Mouse (Mus musculus) spleen, adult 2 months (tissue): ENCODE data around the gene Ndufab1. TPM values are rescaled to one million over a fixed set of nuclear protein-coding genes. Genes with fewer than 3 reads are reported as not detected.

Experiments used
- DNase-seq, 2 experiments: peaks; one replicate each; pipeline versions ENCODE4 v3.0.0 to v3.0.0-alpha.2; 2012 to 2021; ENCODE audit warnings: low spot score in 2 of 2, low read depth in 1 of 2
- H3K27ac ChIP-seq: fragments of 200-500 bp; 2 replicates; pipeline ENCODE4 v1.5.1; 2012; ENCODE audit warnings: low read length, inconsistent platforms; ENCODE audit not compliant: insufficient read depth
- H3K27me3 ChIP-seq: fragments of 200-500 bp; 2 replicates; pipeline ENCODE4 v1.6.1; 2012; ENCODE audit warnings: mild to moderate bottlenecking, moderate library complexity, low read length, inconsistent platforms; ENCODE audit not compliant: control insufficient read depth, insufficient read depth
- H3K36me3 ChIP-seq: fragments of 200-500 bp; 2 replicates; pipeline ENCODE4 v1.6.1; 2012; ENCODE audit warnings: mild to moderate bottlenecking, low read length, inconsistent platforms; ENCODE audit not compliant: control insufficient read depth, insufficient read depth
- H3K4me1 ChIP-seq: fragments of 200-500 bp; 2 replicates; pipeline ENCODE4 v1.6.1; 2011; ENCODE audit warnings: inconsistent platforms; ENCODE audit not compliant: control insufficient read depth, insufficient read depth, insufficient read length
- H3K4me3 ChIP-seq: fragments of 200-500 bp; 2 replicates; pipeline ENCODE4 v1.5.1; 2011; ENCODE audit warnings: mild to moderate bottlenecking, inconsistent platforms; ENCODE audit not compliant: insufficient read depth, insufficient read length; ENCODE audit errors: extremely low read depth
- CTCF ChIP-seq: fragments of 200-500 bp; IDR thresholded peaks from 2 replicates; pipeline ENCODE4 v1.5.1; 2011; ENCODE audit warnings: mild to moderate bottlenecking, inconsistent platforms; ENCODE audit not compliant: insufficient read depth, insufficient read length, insufficient replicate concordance; ENCODE audit errors: extremely low read depth
- POLR2A ChIP-seq: fragments of 200-500 bp; IDR thresholded peaks from 2 replicates; pipeline ENCODE4 v1.6.1; 2011; ENCODE audit warnings: low read depth, low read length, inconsistent platforms
- WGBS: fragments of 180-500 bp; shearing (Covaris S2); methylation state at CpG from one replicate; pipeline ENCODE4 v1.1.7; 2018; 5-methylcytosine and 5-hydroxymethylcytosine counted together
- polyA plus RNA-seq: library from polyadenylated mRNA; depleted of rRNA; stranded (reverse); fragments of >200 nt; gene quantifications from 2 replicates; pipeline ENCODE4 v1.2.3, GENCODE M21; 2012

Ndufab1 gene
- polyA plus RNA-seq, 1 experiment = 103 TPM

DNA sequence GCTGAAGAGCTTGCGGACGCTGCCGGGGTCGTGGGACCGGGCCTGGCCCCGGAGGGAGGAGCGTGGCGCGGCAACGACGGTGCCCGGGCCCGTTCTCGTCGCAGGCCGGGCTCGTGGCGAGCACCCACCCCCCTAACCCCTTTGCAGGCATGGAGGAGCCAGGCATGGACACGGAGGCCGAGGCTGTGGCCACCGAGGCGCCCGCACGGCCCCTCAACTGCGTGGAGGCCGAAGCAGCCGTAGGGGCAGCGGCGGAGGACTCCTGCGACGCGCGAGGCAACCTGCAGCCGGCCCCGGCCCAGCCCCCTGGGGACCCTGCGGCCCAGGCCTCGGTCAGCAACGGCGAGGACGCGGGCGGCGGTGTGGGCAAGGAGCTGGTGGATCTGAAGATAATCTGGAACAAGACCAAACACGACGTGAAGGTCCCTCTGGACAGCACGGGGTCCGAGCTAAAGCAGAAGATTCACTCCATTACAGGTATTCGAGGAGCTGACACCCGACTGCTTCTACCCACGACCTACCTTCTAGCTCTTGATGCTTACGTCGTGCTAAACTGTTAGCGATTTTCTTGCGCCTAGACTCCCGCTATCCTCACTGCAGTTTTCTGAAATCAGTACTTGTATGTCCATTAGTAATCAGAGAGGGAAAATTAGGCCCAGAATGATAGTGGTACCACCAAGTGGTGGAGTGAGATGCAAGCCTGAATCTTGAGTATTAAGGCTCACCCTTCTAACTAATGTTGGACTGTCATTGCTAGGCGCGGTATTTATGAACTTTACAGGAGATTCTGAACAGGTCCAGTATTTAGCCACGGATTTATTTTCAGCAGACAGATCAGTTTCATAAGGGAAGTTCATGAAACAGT lies 33.9 kb downstream of the Ndufab1 start:
- WGBS = 1% methylated on average over 58 of the region's 58 CpGs
- Histone ChIP-seq H3K4me1 (peaks cover 5% of the 10 kb centered on the region), H3K36me3 (peaks cover 14% of the 10 kb centered on the region), H3K27me3 (no peaks in the 10 kb centered on the region), H3K4me3 (peak overlapping the region; percentile 85), H3K27ac (peak overlapping the region; percentile 98)
- peak in 1 of 2 experiments; percentile 19 for DNase-seq
- no peak for TF ChIP-seq POLR2A
- TF ChIP-seq CTCF = no peak

GRCm38 (mm10) chr7:122066945-122067516 lies 34.7 kb downstream of the Ndufab1 start, which contains the start of the genes Ubfd1 and Ears2:
Gene Ubfd1, plus strand, starts transcription at chr7:122067175.
Gene Ears2, minus strand, starts transcription at chr7:122067263.
- peak within 1 kb of the TSS; percentile 85 for H3K4me3 ChIP-seq
- under 1% methylated on average over 60 of the region's 60 CpGs for WGBS
- no peak; the same call in none of the 2 replicates for TF ChIP-seq POLR2A
- TF ChIP-seq CTCF = no peak
- DNase-seq = peak; percentile 89 to 93
- H3K27me3 ChIP-seq = no peaks in the 10 kb centered on the region
- H3K36me3 ChIP-seq = peaks cover 8% of the 10 kb centered on the region
- peaks cover 5% of the 10 kb centered on the region for H3K4me1 ChIP-seq
- peak within 1 kb of the TSS; percentile 98 for H3K27ac ChIP-seq

GRCm38 (mm10) chr7:122066102-122066944 lies 35.4 kb downstream of the Ndufab1 start:
- Histone ChIP-seq H3K4me1 (peaks cover 5% of the 10 kb centered on the region), H3K27ac (peak overlapping the region; percentile 98), H3K36me3 (peaks cover 5% of the 10 kb centered on the region), H3K4me3 (peak overlapping the region; percentile 85), H3K27me3 (no peaks in the 10 kb centered on the region)
- TF ChIP-seq POLR2A = no peak
- no peak for TF ChIP-seq CTCF
- 5% methylated on average over 31 of the region's 31 CpGs for WGBS
- peak; percentile 14 to 78 for DNase-seq

- Histone ChIP-seq H3K27ac (no peak overlapping the region), H3K4me3 (no peak overlapping the region)
- no peak for TF ChIP-seq POLR2A
- no peak for TF ChIP-seq CTCF
These were observed 36.0 kb downstream of the Ndufab1 start for GRCm38 (mm10) chr7:122065656-122066055.

GRCm38 (mm10) chr7:122056633-122057032 lies 45.1 kb downstream of the Ndufab1 start:
- WGBS = 92% methylated on average over 5 of the region's 5 CpGs
- Histone ChIP-seq H3K27me3 (no peaks in the 10 kb centered on the region), H3K4me3 (no peak overlapping the region), H3K36me3 (peaks cover 13% of the 10 kb centered on the region), H3K27ac (no peak overlapping the region), H3K4me1 (no peaks in the 10 kb centered on the region)
- TF ChIP-seq POLR2A (no peak), CTCF (no peak)
- DNase-seq = no peak

More at GRCm38 (mm10) chr7:122065656-122066055, 36.0 kb downstream of the Ndufab1 start:
- DNase-seq = no peak
- WGBS = 67% methylated on average over 1 of the region's 1 CpGs
- peaks cover 5% of the 10 kb centered on the region for H3K4me1 ChIP-seq
- H3K36me3 ChIP-seq = peaks cover 5% of the 10 kb centered on the region
- H3K27me3 ChIP-seq = no peaks in the 10 kb centered on the region

DNA sequence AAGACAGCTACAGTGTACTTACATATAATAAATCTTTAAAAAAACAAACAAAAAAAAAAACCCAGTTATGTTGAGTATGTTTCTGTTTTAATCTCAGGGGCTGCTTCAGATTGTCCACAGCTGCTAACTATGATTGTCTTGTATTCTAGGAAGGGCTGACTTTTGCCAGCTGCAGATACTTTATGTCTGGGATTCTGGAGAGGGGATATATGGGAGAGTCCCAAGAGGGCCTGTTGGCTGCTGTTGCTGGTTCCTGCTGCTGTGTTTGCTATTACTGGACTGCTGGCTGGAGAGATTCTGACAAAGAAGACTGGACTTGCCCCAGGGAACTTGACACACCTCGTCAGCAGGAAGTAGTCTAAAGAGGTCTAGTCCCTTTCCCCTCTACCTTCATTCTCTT lies 50.9 kb downstream of the Ndufab1 start:
- Histone ChIP-seq H3K27ac (no peak overlapping the region), H3K4me3 (no peak overlapping the region), H3K27me3 (no peaks in the 10 kb centered on the region), H3K4me1 (no peaks in the 10 kb centered on the region), H3K36me3 (peaks cover 17% of the 10 kb centered on the region)
- DNase-seq = no peak
- no peak for TF ChIP-seq CTCF
- TF ChIP-seq POLR2A = no peak
- WGBS = 82% methylated on average over 1 of the region's 1 CpGs

DNA sequence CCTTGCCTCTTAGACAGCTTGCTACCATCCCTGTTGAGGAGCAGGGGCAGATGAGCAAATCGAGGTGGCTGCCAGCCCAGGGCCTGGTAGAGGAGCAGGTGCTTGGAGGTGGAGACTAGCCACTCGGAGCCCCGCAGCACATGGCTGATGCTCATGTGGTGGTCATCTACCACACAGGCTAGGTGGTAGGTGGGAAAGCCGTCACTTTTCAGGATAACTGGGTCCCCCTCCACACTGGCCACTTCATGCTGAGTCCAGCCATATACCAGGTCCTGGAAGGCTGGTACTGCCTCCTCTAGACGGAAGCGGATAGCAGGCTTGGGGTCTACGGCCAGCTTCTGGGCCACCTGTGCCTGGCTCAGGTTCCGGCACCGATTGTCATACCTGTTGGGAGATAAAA lies 53.5 kb downstream of the Ndufab1 start:
- H3K36me3 ChIP-seq = peaks cover 10% of the 10 kb centered on the region
- no peak for DNase-seq
- H3K4me1 ChIP-seq = no peaks in the 10 kb centered on the region
- 97% methylated on average over 9 of the region's 9 CpGs for WGBS
- H3K27me3 ChIP-seq = no peaks in the 10 kb centered on the region
- no peak overlapping the region for H3K27ac ChIP-seq
- no peak for TF ChIP-seq CTCF
- TF ChIP-seq POLR2A = no peak
- H3K4me3 ChIP-seq = no peak overlapping the region
